Mouse (Mus musculus) C2C12 (cell line): ENCODE measurements around the gene Rgs3. TPM values are rescaled to one million over a fixed set of nuclear protein-coding genes. Genes with fewer than 3 reads are reported as not detected.
A peak's percentile ranks its signal among the peaks of the same experiment; 100 is the strongest.

Experiments used
- H3K27me3 ChIP-seq: one replicate; pipeline ENCODE4 v1.6.1; 2011; ENCODE audit not compliant: control insufficient read depth, insufficient read depth, insufficient read length
- H3K36me3 ChIP-seq: one replicate; pipeline ENCODE4 v1.6.1; 2011; ENCODE audit not compliant: control insufficient read depth, insufficient read depth
- H3K4me3 ChIP-seq: one replicate; pipeline ENCODE4 v1.5.1; 2011; ENCODE audit warnings: mild to moderate bottlenecking, control low read depth; ENCODE audit not compliant: poor library complexity, insufficient read depth, severe bottlenecking
- H3K79me2 ChIP-seq: one replicate; pipeline ENCODE4 v1.6.1; 2011; ENCODE audit not compliant: control insufficient read depth, insufficient read depth
- H3K79me3 ChIP-seq: one replicate; pipeline ENCODE4 v1.6.1; 2011; ENCODE audit warnings: low read depth, control low read depth
- H3ac ChIP-seq: one replicate; pipeline ENCODE3; 2011; ENCODE audit warnings: low read depth; ENCODE audit not compliant: control insufficient read depth, insufficient read length
- CEBPB ChIP-seq: IDR thresholded peaks from one replicate; pipeline ENCODE4 v1.6.1; 2011; ENCODE audit warnings: low read depth, mild to moderate bottlenecking, control low read depth, moderate library complexity
- CTCF ChIP-seq: IDR thresholded peaks from one replicate; pipeline ENCODE4 v1.5.1; 2011; ENCODE audit not compliant: control insufficient read depth, insufficient read depth, insufficient read length
- FOSL1 ChIP-seq: IDR thresholded peaks from one replicate; pipeline ENCODE4 v1.8.0; 2011; ENCODE audit warnings: mild to moderate bottlenecking, low read length; ENCODE audit not compliant: poor library complexity, insufficient read depth, severe bottlenecking
- MAX ChIP-seq: IDR thresholded peaks from one replicate; pipeline ENCODE4 v1.6.1; 2011; ENCODE audit warnings: mild to moderate bottlenecking, control low read depth
- MYOD1 ChIP-seq: IDR thresholded peaks from one replicate; pipeline ENCODE4 v1.6.1; 2011; ENCODE audit warnings: low read depth; ENCODE audit not compliant: control insufficient read depth, insufficient read length
- MYOG ChIP-seq: IDR thresholded peaks from one replicate; pipeline ENCODE4 v1.6.1; 2011; ENCODE audit not compliant: control insufficient read depth, insufficient read length; ENCODE audit errors: extremely low read depth
- USF1 ChIP-seq: IDR thresholded peaks from one replicate; pipeline ENCODE4 v1.6.1; 2011; ENCODE audit warnings: low read depth, mild to moderate bottlenecking, control low read depth, moderate library complexity
- polyA plus RNA-seq: library from polyadenylated mRNA; unstranded; fragments of >200 nt; fragmentation: generic; extraction: Trizol; gene quantifications from one replicate; pipeline ENCODE4 v1.2.1, GENCODE M21; 2012; ENCODE audit warnings: missing spikeins

Gene Rgs3
- polyA plus RNA-seq, 1 experiment = 49.8 TPM

GRCm38 (mm10) chr4:62705013-62705412 is 145.4 kb downstream of the Rgs3 start:
- TF ChIP-seq MYOD1 (peak; percentile 38), MAX (peak; percentile 22), MYOG (no peak)

GRCm38 (mm10) chr4:62705749-62706148 is 146.1 kb downstream of the Rgs3 start:
- peaks cover 11% of the 10 kb centered on the region for H3K79me3 ChIP-seq
- H3K36me3 ChIP-seq = peaks cover 26% of the 10 kb centered on the region
- peaks cover 11% of the 10 kb centered on the region for H3K79me2 ChIP-seq
- H3K27me3 ChIP-seq = no peaks in the 10 kb centered on the region
- TF ChIP-seq MAX = no peak
- no peak for TF ChIP-seq USF1
- TF ChIP-seq CEBPB = no peak
- TF ChIP-seq FOSL1 = no peak
- no peak for TF ChIP-seq CTCF
- TF ChIP-seq MYOG = no peak
- no peak for TF ChIP-seq MYOD1
- H3ac ChIP-seq = no peak overlapping the region
- H3K4me3 ChIP-seq = no peak overlapping the region

More at GRCm38 (mm10) chr4:62705013-62705412, 145.4 kb downstream of the Rgs3 start:
- H3K79me2 ChIP-seq = peaks cover 18% of the 10 kb centered on the region
- no peak overlapping the region for H3K4me3 ChIP-seq
- peaks cover 15% of the 10 kb centered on the region for H3K79me3 ChIP-seq
- no peak overlapping the region for H3ac ChIP-seq
- H3K36me3 ChIP-seq = peaks cover 27% of the 10 kb centered on the region
- H3K27me3 ChIP-seq = no peaks in the 10 kb centered on the region

GRCm38 (mm10) chr4:62708084-62708483 is 148.4 kb downstream of the Rgs3 start:
- no peak for TF ChIP-seq FOSL1
- TF ChIP-seq CTCF = no peak
- TF ChIP-seq MAX = no peak
- TF ChIP-seq USF1 = no peak
- TF ChIP-seq CEBPB = no peak
- no peak for TF ChIP-seq MYOD1
- TF ChIP-seq MYOG = no peak
- Histone ChIP-seq H3K79me2 (no peaks in the 10 kb centered on the region), H3K4me3 (no peak overlapping the region), H3K79me3 (peaks cover 3% of the 10 kb centered on the region), H3K27me3 (no peaks in the 10 kb centered on the region), H3K36me3 (peaks cover 13% of the 10 kb centered on the region), H3ac (no peak overlapping the region)

GRCm38 (mm10) chr4:62708994-62709393 is 149.3 kb downstream of the Rgs3 start:
- H3K27me3 ChIP-seq = no peaks in the 10 kb centered on the region
- H3ac ChIP-seq = no peak overlapping the region
- peaks cover 4% of the 10 kb centered on the region for H3K36me3 ChIP-seq
- no peak overlapping the region for H3K4me3 ChIP-seq
- no peaks in the 10 kb centered on the region for H3K79me2 ChIP-seq
- H3K79me3 ChIP-seq = peaks cover 3% of the 10 kb centered on the region
- TF ChIP-seq USF1 = no peak
- TF ChIP-seq MAX = no peak
- no peak for TF ChIP-seq MYOD1
- TF ChIP-seq FOSL1 = no peak
- TF ChIP-seq CTCF = no peak
- TF ChIP-seq CEBPB = no peak
- no peak for TF ChIP-seq MYOG

GRCm38 (mm10) chr4:62709448-62709847 is 149.8 kb downstream of the Rgs3 start:
- H3K79me2 ChIP-seq = no peaks in the 10 kb centered on the region
- H3K4me3 ChIP-seq = no peak overlapping the region
- no peaks in the 10 kb centered on the region for H3K27me3 ChIP-seq
- no peak overlapping the region for H3ac ChIP-seq
- TF ChIP-seq MAX = no peak
- no peak for TF ChIP-seq MYOG
- TF ChIP-seq USF1 = no peak
- no peak for TF ChIP-seq MYOD1
- no peak for TF ChIP-seq CEBPB
- TF ChIP-seq FOSL1 = no peak
- TF ChIP-seq CTCF = no peak
- H3K36me3 ChIP-seq = no peaks in the 10 kb centered on the region
- no peaks in the 10 kb centered on the region for H3K79me3 ChIP-seq

GRCm38 (mm10) chr4:62711159-62711558 is 151.5 kb downstream of the Rgs3 start:
- Histone ChIP-seq H3ac (no peak overlapping the region), H3K27me3 (no peaks in the 10 kb centered on the region), H3K4me3 (no peak overlapping the region), H3K36me3 (no peaks in the 10 kb centered on the region), H3K79me3 (no peaks in the 10 kb centered on the region), H3K79me2 (no peaks in the 10 kb centered on the region)
- no peak for TF ChIP-seq MAX
- no peak for TF ChIP-seq CTCF
- no peak for TF ChIP-seq MYOG
